Mouse (Mus musculus): ENCODE data around the gene Abcg5.

Gene Abcg5

GRCm38 (mm10) chr17:84608606-84609005 lies 74.2 kb downstream of the Abcg5 start:
- no peak for DNase-seq (ENCODE audit: low read depth)

Data from naive thymus-derived CD4-positive, alpha-beta T cell, adult 2 months (primary cell).